Mouse (Mus musculus) limb, embryonic 12.5 days (tissue): ENCODE results near the gene Rps6ka5. TPM values are rescaled to one million over a fixed set of nuclear protein-coding genes. Genes with fewer than 3 reads are reported as not detected.

ENCODE experiments used
- ATAC-seq: fragments of 200-750 bp; cut with Nextera tagmentation; 2 replicates; pipeline ENCODE4 v1.8.0; 2017; ENCODE audit warnings: low read depth, moderate TSS enrichment; ENCODE audit not compliant: insufficient number of reproducible peaks, insufficient read depth, low FRiP score, low TSS enrichment
- H3K27ac ChIP-seq: fragments of 300-500 bp; sonication (generic); 2 replicates; pipeline ENCODE4 v1.5.1; 2016; ENCODE audit warnings: mild to moderate bottlenecking, moderate library complexity
- H3K27me3 ChIP-seq: fragments of 300-500 bp; sonication (generic); 2 replicates; pipeline ENCODE4 v1.6.1; 2016; ENCODE audit warnings: mild to moderate bottlenecking, moderate library complexity
- H3K36me3 ChIP-seq: fragments of 300-500 bp; sonication (generic); 2 replicates; pipeline ENCODE4 v1.6.1; 2016; ENCODE audit warnings: mild to moderate bottlenecking, moderate library complexity
- H3K4me1 ChIP-seq: fragments of 300-500 bp; sonication (generic); replicated peaks from 2 replicates; pipeline ENCODE4 v1.6.1; 2016
- H3K4me2 ChIP-seq: fragments of 300-500 bp; sonication (generic); 2 replicates; pipeline ENCODE4 v1.6.1; 2016; ENCODE audit warnings: mild to moderate bottlenecking, moderate library complexity
- H3K4me3 ChIP-seq: fragments of 300-500 bp; sonication (generic); replicated peaks from 2 replicates; pipeline ENCODE4 v1.5.1; 2016; ENCODE audit warnings: mild to moderate bottlenecking
- H3K9ac ChIP-seq: fragments of 300-500 bp; sonication (generic); replicated peaks from 2 replicates; pipeline ENCODE4 v1.6.1; 2016; ENCODE audit warnings: mild to moderate bottlenecking, moderate library complexity
- H3K9me3 ChIP-seq: fragments of 300-500 bp; sonication (generic); 2 replicates; pipeline ENCODE4 v1.6.1; 2016; ENCODE audit warnings: mild to moderate bottlenecking, moderate library complexity
- WGBS: fragments of 180-500 bp; shearing (Covaris S2); methylation state at CpG from one replicate; pipeline ENCODE4 v1.1.7; 2016; 5-methylcytosine and 5-hydroxymethylcytosine counted together
- polyA plus RNA-seq: library from polyadenylated mRNA; unstranded; fragments of >200 nt; fragmentation: Nextera tagmentation; extraction: Ambion mirVana; gene quantifications from 2 replicates; pipeline ENCODE4 v1.2.1, GENCODE M21; 2016

The Rps6ka5 gene
- polyA plus RNA-seq, 1 experiment from 2014 or later = 6.6 TPM

DNA sequence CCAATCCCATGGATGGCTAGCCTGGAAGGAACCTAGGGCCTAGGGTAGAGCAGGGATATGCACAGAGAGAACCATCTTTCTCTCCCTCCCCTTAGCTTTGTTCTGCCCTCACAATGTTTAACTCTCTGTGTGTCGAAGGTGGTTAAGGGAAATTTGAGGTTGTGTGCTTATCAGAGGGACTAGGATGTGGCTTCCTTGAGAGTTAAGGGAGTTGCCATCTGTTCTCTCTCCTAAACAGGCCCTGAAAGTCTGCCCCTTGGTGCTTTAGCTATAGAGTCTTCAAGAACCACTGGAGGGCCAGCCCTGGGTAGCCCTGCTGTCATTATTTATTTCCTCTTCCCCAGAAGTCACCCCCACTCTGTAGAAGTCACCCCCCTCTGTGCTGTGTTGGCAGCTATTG is 26.2 kb upstream of the Rps6ka5 start:
- H3K9ac ChIP-seq = no peak overlapping the region
- no peaks in the 10 kb centered on the region for H3K36me3 ChIP-seq
- no peak overlapping the region for H3K27ac ChIP-seq
- H3K27me3 ChIP-seq = no peaks in the 10 kb centered on the region
- H3K4me3 ChIP-seq = no peak overlapping the region
- H3K9me3 ChIP-seq = no peaks in the 10 kb centered on the region
- ATAC-seq = no peak
- H3K4me1 ChIP-seq = no peaks in the 10 kb centered on the region
- WGBS = 70% methylated on average over 1 of the region's 1 CpGs
- no peak overlapping the region for H3K4me2 ChIP-seq

DNA sequence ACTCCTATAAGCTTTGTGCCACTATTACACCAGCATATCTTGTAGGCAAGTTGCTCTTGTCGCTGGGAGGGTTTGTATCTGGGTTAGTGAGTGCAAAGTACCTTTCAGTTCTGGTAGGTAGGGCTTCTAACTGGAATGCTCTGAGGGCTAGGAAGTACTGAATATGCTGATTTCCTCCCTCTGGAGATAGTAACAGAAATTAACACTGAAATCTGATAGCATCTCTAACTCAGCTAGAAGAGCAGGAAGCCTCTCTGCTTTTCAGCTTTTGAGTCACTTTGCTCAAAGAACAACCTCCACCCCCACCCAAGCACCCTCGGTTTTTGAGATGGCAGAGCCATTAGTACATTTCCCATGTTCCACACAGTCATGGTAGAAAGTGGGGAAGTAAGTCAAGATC is 15.7 kb upstream of the Rps6ka5 start:
- Histone ChIP-seq H3K4me3 (no peak overlapping the region), H3K27ac (no peak overlapping the region)
- WGBS = 67% methylated on average over 2 of the region's 2 CpGs

DNA sequence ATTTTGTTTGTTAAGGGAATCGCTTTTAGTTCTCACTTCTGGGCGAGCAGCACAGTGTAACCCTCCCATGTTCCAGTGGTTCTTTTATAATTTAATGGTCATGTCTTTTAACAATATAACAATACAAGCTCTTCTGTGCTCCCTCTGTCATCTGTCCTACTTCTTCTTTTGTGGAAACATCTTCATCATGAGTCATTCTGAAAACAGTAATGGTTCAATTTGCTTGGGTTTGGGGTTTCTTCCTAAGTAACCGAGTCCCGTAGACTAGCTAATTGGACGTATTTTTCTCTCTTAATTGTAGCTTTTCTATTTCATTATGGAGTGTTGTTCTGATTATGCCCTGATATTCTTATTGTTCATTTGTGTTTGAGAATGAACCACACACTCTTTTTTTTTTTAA is 13.5 kb upstream of the Rps6ka5 start:
- no peak overlapping the region for H3K27ac ChIP-seq
- no peak overlapping the region for H3K4me3 ChIP-seq
- no peaks in the 10 kb centered on the region for H3K9me3 ChIP-seq
- H3K27me3 ChIP-seq = no peaks in the 10 kb centered on the region
- 89% methylated on average over 5 of the region's 5 CpGs for WGBS
- H3K4me1 ChIP-seq = no peaks in the 10 kb centered on the region
- H3K4me2 ChIP-seq = no peak overlapping the region
- no peak overlapping the region for H3K9ac ChIP-seq
- ATAC-seq = no peak
- H3K36me3 ChIP-seq = no peaks in the 10 kb centered on the region

More for the DNA sequence above, 15.7 kb upstream of the Rps6ka5 start:
- Histone ChIP-seq H3K9me3 (no peaks in the 10 kb centered on the region), H3K4me2 (no peak overlapping the region), H3K4me1 (no peaks in the 10 kb centered on the region), H3K27me3 (no peaks in the 10 kb centered on the region), H3K36me3 (no peaks in the 10 kb centered on the region), H3K9ac (no peak overlapping the region)
- ATAC-seq = no peak

DNA sequence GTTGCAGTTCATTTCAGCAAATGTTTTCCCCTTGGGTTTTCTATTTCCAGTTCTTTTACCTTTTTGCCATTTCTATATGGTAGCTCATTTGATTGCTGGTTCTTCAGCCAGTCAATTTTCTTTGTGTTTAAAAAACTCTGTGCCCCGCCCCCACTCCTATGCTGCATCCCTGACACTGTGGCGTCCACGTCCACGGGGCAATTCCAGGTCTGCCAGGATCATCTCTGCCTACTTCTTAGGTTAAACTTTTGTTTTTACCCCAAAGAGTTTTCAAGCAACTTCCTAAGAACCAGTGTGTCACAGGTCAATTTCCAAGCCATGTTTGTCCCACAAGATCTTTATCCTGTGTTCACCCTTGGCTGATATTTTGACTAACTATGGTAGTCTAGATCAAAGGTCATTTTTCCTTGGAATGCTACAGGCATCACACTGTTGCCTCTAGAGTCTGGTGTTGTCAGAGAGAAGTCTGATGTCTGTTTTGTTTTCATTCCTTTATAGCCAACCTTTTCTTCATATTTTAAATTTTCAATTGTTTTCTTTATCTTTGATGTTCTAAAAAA is 12.3 kb upstream of the Rps6ka5 start:
- no peaks in the 10 kb centered on the region for H3K36me3 ChIP-seq
- no peak overlapping the region for H3K4me3 ChIP-seq
- ATAC-seq = no peak
- no peaks in the 10 kb centered on the region for H3K4me1 ChIP-seq
- no peaks in the 10 kb centered on the region for H3K9me3 ChIP-seq
- no peak overlapping the region for H3K9ac ChIP-seq
- no peak overlapping the region for H3K4me2 ChIP-seq
- no peaks in the 10 kb centered on the region for H3K27me3 ChIP-seq
- 75% methylated on average over 4 of the region's 4 CpGs for WGBS
- H3K27ac ChIP-seq = no peak overlapping the region

DNA sequence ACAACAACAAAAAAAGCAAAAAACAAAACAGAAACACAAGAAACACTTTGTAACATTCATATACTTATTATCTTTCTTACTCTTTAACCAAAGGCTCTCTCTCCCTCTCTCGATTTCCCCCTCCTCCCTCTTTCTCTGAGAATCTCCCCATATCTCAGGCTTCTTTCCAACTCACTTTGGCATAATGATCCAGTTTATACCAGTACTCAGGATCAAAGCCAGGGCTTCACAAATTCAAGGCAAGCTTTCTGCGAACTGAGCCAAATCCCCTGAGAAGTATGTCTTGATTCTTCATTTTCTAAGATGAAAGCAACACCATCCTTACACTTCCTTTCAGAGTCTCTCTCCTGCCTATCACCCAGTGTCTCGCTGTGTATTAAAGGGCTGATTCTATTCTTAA is 11.7 kb upstream of the Rps6ka5 start:
- no peak overlapping the region for H3K9ac ChIP-seq
- no peaks in the 10 kb centered on the region for H3K9me3 ChIP-seq
- no peaks in the 10 kb centered on the region for H3K27me3 ChIP-seq
- 74% methylated on average over 3 of the region's 3 CpGs for WGBS
- H3K4me2 ChIP-seq = no peak overlapping the region
- H3K36me3 ChIP-seq = no peaks in the 10 kb centered on the region
- no peaks in the 10 kb centered on the region for H3K4me1 ChIP-seq
- ATAC-seq = no peak
- H3K27ac ChIP-seq = no peak overlapping the region
- H3K4me3 ChIP-seq = no peak overlapping the region

DNA sequence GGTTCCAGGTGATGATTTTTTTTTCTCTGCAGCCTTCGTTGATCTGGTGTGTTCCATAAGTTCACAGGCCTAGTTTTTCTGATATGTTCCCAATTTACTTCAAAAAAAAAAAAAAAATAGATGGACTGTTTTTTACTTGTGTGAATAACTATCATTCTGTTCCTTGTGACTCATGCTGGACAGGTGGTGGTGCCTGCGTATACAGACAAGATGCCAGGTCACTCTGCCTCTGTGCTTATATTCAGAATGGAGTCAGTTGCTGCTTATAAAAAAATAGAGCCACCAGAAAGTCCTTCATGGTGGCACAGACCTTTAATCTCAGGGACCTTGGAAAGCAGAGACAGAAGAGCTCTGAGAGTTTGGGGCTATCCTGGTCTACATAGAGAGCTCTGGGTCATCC is 8.8 kb upstream of the Rps6ka5 start:
- no peak overlapping the region for H3K9ac ChIP-seq
- no peaks in the 10 kb centered on the region for H3K27me3 ChIP-seq
- H3K4me2 ChIP-seq = no peak overlapping the region
- no peaks in the 10 kb centered on the region for H3K9me3 ChIP-seq
- no peaks in the 10 kb centered on the region for H3K4me1 ChIP-seq
- ATAC-seq = no peak
- H3K36me3 ChIP-seq = no peaks in the 10 kb centered on the region
- no peak overlapping the region for H3K27ac ChIP-seq
- WGBS = 50% methylated on average over 2 of the region's 2 CpGs
- H3K4me3 ChIP-seq = no peak overlapping the region

DNA sequence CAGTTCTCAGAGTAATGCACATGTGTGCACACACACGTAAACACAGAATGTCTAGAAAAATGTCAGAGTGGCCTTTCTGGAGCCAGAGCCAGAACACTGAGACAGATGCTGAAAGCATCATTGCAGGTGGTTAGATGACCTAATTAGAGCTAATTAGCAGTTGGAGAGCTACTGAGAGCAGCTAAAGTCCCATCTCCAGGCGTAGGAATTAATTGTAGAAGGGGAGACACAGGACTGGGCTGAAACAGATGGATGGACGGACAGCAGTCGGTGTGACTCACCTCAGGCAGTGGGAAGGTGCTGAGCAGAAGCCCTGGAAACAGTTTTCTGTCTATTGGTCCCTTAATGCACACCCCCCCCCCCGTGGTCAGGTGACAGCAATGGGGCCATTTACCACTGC is 8.4 kb upstream of the Rps6ka5 start:
- no peak overlapping the region for H3K9ac ChIP-seq
- no peaks in the 10 kb centered on the region for H3K4me1 ChIP-seq
- 60% methylated on average over 5 of the region's 5 CpGs for WGBS
- H3K27ac ChIP-seq = no peak overlapping the region
- H3K4me3 ChIP-seq = no peak overlapping the region
- H3K9me3 ChIP-seq = no peaks in the 10 kb centered on the region
- H3K27me3 ChIP-seq = no peaks in the 10 kb centered on the region
- no peaks in the 10 kb centered on the region for H3K36me3 ChIP-seq
- H3K4me2 ChIP-seq = no peak overlapping the region
- no peak for ATAC-seq

DNA sequence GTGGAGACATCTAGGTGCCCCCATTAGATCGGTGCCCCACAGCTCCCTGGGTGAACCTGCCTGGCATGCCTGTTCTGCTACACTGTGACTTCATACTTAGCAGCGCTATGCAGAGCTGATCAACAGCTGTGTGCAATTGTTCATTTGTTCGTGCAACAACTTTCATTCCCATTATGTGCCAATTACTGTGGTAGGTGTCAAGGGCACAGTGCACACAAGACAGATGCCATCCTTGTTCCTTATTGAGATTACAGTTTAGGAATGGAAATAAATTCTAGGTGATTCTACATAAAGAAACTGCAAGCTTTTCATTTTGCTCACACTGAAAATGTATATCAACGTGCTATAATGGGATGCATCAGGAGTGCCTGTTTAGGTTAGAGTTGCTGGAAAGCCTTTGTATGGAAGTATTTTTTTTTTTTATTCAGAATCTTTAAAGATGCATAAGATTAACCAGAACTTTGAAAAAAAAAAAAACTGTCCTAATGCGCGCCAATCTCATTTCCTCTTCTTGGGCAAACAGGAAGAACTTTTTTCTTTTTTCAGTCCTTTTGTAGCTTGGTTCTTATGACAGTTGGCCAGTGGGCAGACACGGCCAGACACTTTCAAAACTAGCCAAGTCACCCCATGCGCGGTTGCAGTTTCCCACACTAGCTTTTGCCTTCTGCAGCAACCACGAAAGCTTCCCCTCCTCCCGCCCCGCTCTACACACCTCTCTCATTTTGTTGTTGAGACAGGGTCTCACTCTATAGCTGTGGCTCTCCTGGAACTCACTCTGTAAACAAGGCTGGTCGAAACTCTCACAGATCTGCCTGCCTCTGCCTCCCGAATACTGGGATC is 2.1 kb upstream of the Rps6ka5 start:
- H3K27me3 ChIP-seq = no peaks in the 10 kb centered on the region
- ATAC-seq = no peak
- H3K4me2 ChIP-seq = no peak overlapping the region
- H3K9ac ChIP-seq = no peak overlapping the region
- 76% methylated on average over 14 of the region's 14 CpGs for WGBS
- no peak overlapping the region for H3K4me3 ChIP-seq
- H3K4me1 ChIP-seq = peaks cover 4% of the 10 kb centered on the region
- H3K9me3 ChIP-seq = no peaks in the 10 kb centered on the region
- H3K27ac ChIP-seq = no peak overlapping the region
- H3K36me3 ChIP-seq = no peaks in the 10 kb centered on the region

DNA sequence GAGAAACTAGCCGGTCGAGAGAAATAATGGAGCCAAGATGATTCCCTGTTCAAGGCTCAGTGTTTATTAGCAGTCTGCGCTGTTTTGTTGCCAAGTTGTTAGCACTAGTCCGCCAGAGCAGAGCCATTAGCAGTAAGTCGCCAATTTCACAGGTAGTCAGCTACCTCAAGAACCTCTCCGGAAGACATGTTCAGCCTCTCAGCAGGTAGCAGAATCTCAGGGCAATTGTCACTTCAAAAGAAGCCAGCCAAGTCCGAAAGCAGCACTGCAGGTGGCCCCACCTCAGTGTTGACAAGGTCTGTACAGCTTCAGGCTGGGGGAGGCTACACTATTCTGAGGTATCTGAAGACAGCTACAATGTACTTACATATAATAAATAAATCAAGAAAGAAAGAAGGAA is 1.1 kb upstream of the Rps6ka5 start:
- no peak for ATAC-seq
- Histone ChIP-seq H3K4me1 (peaks cover 13% of the 10 kb centered on the region), H3K27me3 (no peaks in the 10 kb centered on the region), H3K4me3 (no peak overlapping the region), H3K9ac (no peak overlapping the region), H3K27ac (no peak overlapping the region), H3K4me2 (no peak overlapping the region), H3K9me3 (no peaks in the 10 kb centered on the region), H3K36me3 (no peaks in the 10 kb centered on the region)
- WGBS = 9% methylated on average over 7 of the region's 7 CpGs

DNA sequence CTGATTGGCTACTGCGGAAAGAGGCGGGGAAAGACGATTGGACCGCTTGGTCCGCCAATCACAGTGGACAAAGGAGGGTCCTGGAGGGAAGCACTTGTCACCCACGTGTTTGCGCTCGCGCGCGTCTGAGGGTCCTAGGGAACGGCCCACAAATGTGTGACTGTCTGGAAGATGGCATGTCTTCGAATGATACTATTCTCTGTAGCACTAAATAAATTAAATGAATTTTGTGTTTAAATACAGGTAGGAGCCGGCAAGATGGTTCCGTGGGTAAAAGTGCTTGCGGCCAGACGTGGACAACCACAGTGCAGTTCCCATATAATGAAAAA is 1.4 kb downstream of the Rps6ka5 start:
- 7% methylated on average over 17 of the region's 17 CpGs for WGBS
- Histone ChIP-seq H3K36me3 (no peaks in the 10 kb centered on the region), H3K9ac (no peak overlapping the region), H3K4me2 (peak overlapping the region; percentile 87), H3K4me3 (peak overlapping the region; percentile 73), H3K9me3 (no peaks in the 10 kb centered on the region), H3K27me3 (no peaks in the 10 kb centered on the region), H3K4me1 (peaks cover 13% of the 10 kb centered on the region), H3K27ac (no peak overlapping the region)
- ATAC-seq = no peak

DNA sequence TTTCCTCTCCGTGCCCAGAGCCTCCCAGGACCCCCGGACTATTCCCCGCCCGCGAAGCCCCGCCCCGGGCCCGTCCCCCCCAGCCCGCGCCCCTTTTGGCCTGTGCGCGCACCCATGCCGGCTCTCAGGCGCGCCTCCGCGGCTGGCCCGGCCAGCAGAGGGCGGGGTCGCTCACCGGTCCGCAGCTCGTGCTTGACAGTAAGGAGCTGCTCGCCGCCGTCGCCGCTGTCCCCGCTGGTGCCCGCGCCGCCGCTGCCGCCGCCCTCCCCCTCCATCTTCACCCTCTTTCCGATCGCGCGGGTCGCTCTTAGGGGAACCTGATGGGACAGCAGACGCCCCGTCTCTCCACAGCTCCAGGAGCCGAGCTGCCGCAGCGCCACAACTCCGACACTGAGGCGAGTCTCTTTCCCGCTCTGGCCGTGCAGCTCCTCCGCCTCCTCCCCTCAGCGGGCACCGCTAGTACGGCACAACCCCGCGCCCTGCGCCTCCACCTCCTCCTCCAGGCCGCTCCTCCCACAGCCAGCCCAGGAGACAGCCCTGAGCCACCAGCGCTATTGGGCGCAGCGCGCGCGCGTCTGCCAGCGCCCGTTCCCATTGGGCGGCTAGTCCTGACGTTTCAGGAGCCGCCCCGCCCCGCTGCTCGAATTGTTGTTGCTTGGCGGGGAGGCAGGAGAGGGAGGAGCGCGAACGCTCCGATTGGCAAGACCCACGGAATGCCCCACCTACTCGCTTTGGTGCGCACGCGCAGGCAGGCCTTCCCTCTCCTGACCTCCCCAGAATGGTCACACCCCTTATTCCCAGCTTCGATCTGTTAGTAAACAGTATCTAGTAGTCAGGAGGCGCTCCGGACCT is 2.0 kb downstream of the Rps6ka5 start:
- under 1% methylated on average over 62 of the region's 85 CpGs for WGBS
- peak; percentile 100 for ATAC-seq
- no peaks in the 10 kb centered on the region for H3K9me3 ChIP-seq

More for the DNA sequence above, 2.0 kb downstream of the Rps6ka5 start:
- no peaks in the 10 kb centered on the region for H3K27me3 ChIP-seq
- peak overlapping the region; percentile 98 for H3K27ac ChIP-seq
- peaks cover 13% of the 10 kb centered on the region for H3K4me1 ChIP-seq
- peak overlapping the region; percentile 77 for H3K9ac ChIP-seq
- no peaks in the 10 kb centered on the region for H3K36me3 ChIP-seq
- peak overlapping the region; percentile 73 for H3K4me3 ChIP-seq
- H3K4me2 ChIP-seq = peak overlapping the region; percentile 87
